Mouse (Mus musculus): ENCODE results near the gene Rabggta.

DNA sequence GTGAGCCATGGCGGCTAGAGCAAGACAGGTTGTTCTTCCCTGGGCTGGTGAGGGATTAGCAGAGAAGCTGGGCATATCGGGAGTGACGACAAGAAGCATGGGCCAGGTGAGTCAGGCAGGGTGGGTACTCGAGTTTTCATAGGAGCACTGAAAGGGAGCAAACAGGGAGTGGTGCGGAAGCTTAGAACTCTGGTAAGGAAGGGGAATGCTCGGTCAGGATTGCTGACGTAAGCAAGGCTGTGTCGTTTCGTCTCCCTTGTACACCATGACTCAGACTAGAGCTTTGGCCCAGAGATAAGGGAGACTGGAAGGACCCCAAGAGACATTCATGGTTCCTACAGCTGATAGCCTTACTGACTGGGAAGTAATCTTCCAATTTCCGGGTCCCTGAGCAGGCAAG lies 11.8 kb upstream of the Rabggta start:
- TF ChIP-seq CTCF (IDR thresholded peaks at IDR 0.05) (no peak), EP300 (IDR thresholded peaks at IDR 0.05) (no peak)
